ENCODE assay signal across 29 mouse cellular contexts in genomic region chr3:38461742-38462141, GRCm38 (mm10).
"Had no signal": no experiment of that assay in that cellular context is flagged by ENCODE, and none has a peak within 500 bp of the region (broad histone marks: within the 10 kb centered on the region; RNA-seq: fewer than 3 reads in every experiment).

No protein-coding gene starts in this region.

- H3K27me3 ChIP-seq: limb, embryonic 12.5 days; limb, embryonic 13.5 days; limb, embryonic 15.5 days; liver, embryonic 12.5 days; liver, embryonic 13.5 days; liver, embryonic 15.5 days; lung, embryonic 15.5 days; megakaryocyte, embryonic 14.5 days; midbrain, embryonic 12.5 days; midbrain, embryonic 13.5 days; midbrain, embryonic 15.5 days had no signal

- ATAC-seq: liver, embryonic 12.5 days; lung, postnatal 0 days; midbrain, embryonic 13.5 days; midbrain, embryonic 15.5 days; midbrain, embryonic 16.5 days had no signal

- H3K4me1 ChIP-seq: limb, embryonic 10.5 days; limb, embryonic 12.5 days; limb, embryonic 13.5 days; liver, embryonic 12.5 days; liver, embryonic 13.5 days; liver, embryonic 15.5 days; lung, embryonic 15.5 days; megakaryocyte, embryonic 14.5 days; midbrain, embryonic 10.5 days; midbrain, embryonic 12.5 days; midbrain, embryonic 15.5 days had no signal

- H3K4me2 ChIP-seq: limb, embryonic 12.5 days; limb, embryonic 13.5 days; limb, embryonic 15.5 days; liver, embryonic 12.5 days; liver, embryonic 13.5 days; liver, embryonic 15.5 days; lung, embryonic 14.5 days; lung, embryonic 15.5 days; midbrain, embryonic 11.5 days; midbrain, embryonic 12.5 days; midbrain, embryonic 13.5 days; midbrain, embryonic 15.5 days had no signal

- H3K4me3 ChIP-seq: limb, embryonic 10.5 days; limb, embryonic 12.5 days; limb, embryonic 13.5 days; limb, embryonic 15.5 days; liver, embryonic 12.5 days; liver, embryonic 13.5 days; liver, embryonic 15.5 days; lung, embryonic 15.5 days; megakaryocyte, embryonic 14.5 days; midbrain, embryonic 10.5 days; midbrain, embryonic 12.5 days; midbrain, embryonic 13.5 days; midbrain, embryonic 15.5 days; myocyte had no signal

- H3K27ac ChIP-seq: limb, embryonic 10.5 days; limb, embryonic 12.5 days; limb, embryonic 13.5 days; limb, embryonic 15.5 days; liver, embryonic 12.5 days; liver, embryonic 13.5 days; liver, embryonic 14.5 days; liver, embryonic 15.5 days; lung, embryonic 15.5 days; macrophage; midbrain, embryonic 10.5 days; midbrain, embryonic 12.5 days; midbrain, embryonic 13.5 days; midbrain, embryonic 15.5 days had no signal

- H3K9me3 ChIP-seq: limb, embryonic 10.5 days; limb, embryonic 12.5 days; limb, embryonic 13.5 days; limb, embryonic 15.5 days; liver, embryonic 12.5 days; liver, embryonic 13.5 days; liver, embryonic 15.5 days; lung, embryonic 15.5 days; midbrain, embryonic 10.5 days; midbrain, embryonic 12.5 days; midbrain, embryonic 13.5 days; midbrain, embryonic 15.5 days had no signal

- DNase-seq: left cerebral cortex, postnatal 4 days; liver; liver, embryonic 13.5 days; lung, adult 18-20 months; lung, adult 2 months; lung, embryonic 14.5 days; lung, postnatal 10 days; lung, postnatal 14 days; lung, postnatal 36 days; lung, postnatal 4 days; midbrain, embryonic 14.5 days had no signal

- H3K9ac ChIP-seq: limb, embryonic 12.5 days; limb, embryonic 13.5 days; limb, embryonic 15.5 days; liver, embryonic 12.5 days; liver, embryonic 13.5 days; liver, embryonic 14.5 days; liver, embryonic 15.5 days; lung, embryonic 14.5 days; lung, embryonic 15.5 days; midbrain, embryonic 12.5 days; midbrain, embryonic 13.5 days; midbrain, embryonic 15.5 days had no signal
